In the genomic region with DNA sequence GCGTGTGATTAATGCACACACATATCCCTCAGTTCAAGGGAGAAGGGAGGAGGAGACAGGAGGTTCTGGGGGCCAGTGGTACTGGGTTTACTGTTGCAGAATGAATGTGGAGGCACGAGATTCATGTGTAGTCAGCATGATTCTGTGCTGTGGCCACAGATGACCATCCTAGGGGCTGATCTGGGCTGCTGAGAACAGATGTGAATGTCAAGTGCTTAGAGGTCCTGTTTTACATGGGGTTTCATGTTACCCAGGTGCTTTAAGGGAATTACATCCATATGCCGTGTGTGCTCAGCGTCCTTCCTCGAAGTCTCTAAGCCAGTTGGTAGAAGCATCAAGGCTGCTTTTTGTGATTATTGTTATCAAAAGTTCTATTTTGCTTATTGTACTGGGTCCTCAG, we compare ENCODE assay signal across 23 mouse cellular contexts. TPM values are rescaled to one million over a fixed set of nuclear protein-coding genes. Genes with fewer than 3 reads are reported as not detected.
"Had no signal": no experiment of that assay in that cellular context is flagged by ENCODE, and none has a peak within 500 bp of the region (broad histone marks: within the 10 kb centered on the region; RNA-seq: fewer than 3 reads in every experiment).

No protein-coding gene starts in this region.

- H3K4me1 ChIP-seq: limb, embryonic 15.5 days; midbrain, embryonic 10.5 days; midbrain, embryonic 13.5 days; stomach, embryonic 15.5 days had no signal

- H3K4me3 ChIP-seq: kidney, embryonic 15.5 days; limb, embryonic 15.5 days; megakaryocyte, embryonic 14.5 days; midbrain, embryonic 10.5 days; midbrain, embryonic 13.5 days; myocyte; neural tube, embryonic 13.5 days; stomach, embryonic 15.5 days had no signal

- H3K9me3 ChIP-seq: kidney, embryonic 15.5 days; limb, embryonic 15.5 days; megakaryocyte, embryonic 14.5 days; midbrain, embryonic 10.5 days; midbrain, embryonic 13.5 days; neural tube, embryonic 13.5 days; stomach, embryonic 15.5 days had no signal

- H3K4me2 ChIP-seq: kidney, embryonic 15.5 days; limb, embryonic 15.5 days; liver, embryonic 11.5 days; lung, embryonic 14.5 days; midbrain, embryonic 13.5 days; neural tube, embryonic 13.5 days; stomach, embryonic 15.5 days had no signal

- H3K9ac ChIP-seq: kidney, embryonic 15.5 days; limb, embryonic 15.5 days; liver, embryonic 14.5 days; liver, postnatal 0 days; lung, embryonic 14.5 days; midbrain, embryonic 13.5 days; neural tube, embryonic 13.5 days; stomach, embryonic 15.5 days had no signal

- ATAC-seq: liver, postnatal 0 days; lung, postnatal 0 days; midbrain, embryonic 13.5 days; midbrain, embryonic 16.5 days had no signal

- DNase-seq: kidney, adult 11 months; kidney, adult 8-10 months; kidney, postnatal 10 days; kidney, postnatal 36 days; liver, postnatal 0 days; lung, embryonic 14.5 days; retina, postnatal 1 day; right cerebral cortex, postnatal 25 days; spleen, adult 18-20 months; thymus, postnatal 36 days had no signal

- H3K27me3 ChIP-seq: kidney, embryonic 15.5 days; limb, embryonic 15.5 days; megakaryocyte, embryonic 14.5 days; midbrain, embryonic 13.5 days; neural tube, embryonic 13.5 days; stomach, embryonic 15.5 days had no signal

- H3K27ac ChIP-seq: kidney, embryonic 15.5 days; limb, embryonic 15.5 days; liver, embryonic 14.5 days; midbrain, embryonic 10.5 days; midbrain, embryonic 13.5 days; neural tube, embryonic 13.5 days; stomach, embryonic 15.5 days had no signal

RNA-seq across cellular contexts. Expression of a gene that starts 51.1 kb away (rescaled TPM):
- polyA plus RNA-seq: kidney, embryonic 15.5 days; limb, embryonic 15.5 days; liver, embryonic 11.5 days; liver, embryonic 14.5 days; liver, postnatal 0 days; lung, embryonic 14.5 days; myocyte; stomach, embryonic 15.5 days; urinary bladder, adult 2 months had no signal
